Mouse (Mus musculus) cerebellum, adult 9-10 months (tissue): ENCODE measurements at regions not wholly inside any gene's neighbourhood (a gene's known extent, or its start where the extent isn't known, plus 50 kb on each side); places are given as distances from the start of the nearest gene placed in this dataset.
A peak's percentile ranks its signal among the peaks of the same experiment; 100 is the strongest.

Experiments
- DNase-seq: peaks from one replicate; pipeline ENCODE4 v3.0.0; 2022

DNA sequence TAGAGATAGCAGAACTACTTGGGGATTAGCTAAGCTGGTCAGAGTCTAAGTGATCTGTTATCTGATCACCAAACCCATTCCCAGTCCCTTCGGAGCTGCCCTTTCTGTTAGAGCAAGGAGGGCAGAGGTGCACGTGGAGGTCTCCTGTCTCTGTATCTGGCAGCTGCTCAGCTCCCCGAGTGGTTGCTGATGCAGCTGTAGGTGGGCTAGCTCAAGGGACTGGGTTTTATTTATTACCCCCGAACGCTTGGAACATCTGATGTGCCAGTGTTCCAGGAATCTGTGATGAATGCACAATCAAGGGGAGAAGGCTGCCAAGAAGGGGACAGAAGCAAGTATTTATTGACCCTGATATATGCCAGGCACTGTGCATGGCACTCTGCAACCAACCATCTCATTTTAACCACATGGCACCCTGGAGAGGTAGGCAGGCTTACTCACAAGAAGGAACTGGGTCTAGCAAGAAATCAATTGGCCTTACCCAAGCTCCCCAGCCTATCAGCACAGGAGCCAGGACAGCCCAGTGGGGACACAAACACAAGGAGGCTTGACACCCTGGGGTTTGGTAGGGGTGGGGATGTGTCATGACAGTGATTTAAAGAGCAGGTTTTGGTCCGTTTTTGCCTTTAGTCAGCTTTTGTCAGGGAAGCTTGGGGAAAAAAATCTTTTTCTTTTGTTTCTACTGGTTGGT, 154.6 kb upstream of the Bmper start:
- DNase-seq: no peak

- DNase-seq: no peak
Measured at GRCm38 (mm10) chr9:23069161-23069560, 153.7 kb upstream of the Bmper start.

- DNase-seq: no peak
Measured at GRCm38 (mm10) chr9:23071006-23071405, 151.9 kb upstream of the Bmper start.

- no peak for DNase-seq
Measured at GRCm38 (mm10) chr9:23072741-23073140, 150.1 kb upstream of the Bmper start.

DNA sequence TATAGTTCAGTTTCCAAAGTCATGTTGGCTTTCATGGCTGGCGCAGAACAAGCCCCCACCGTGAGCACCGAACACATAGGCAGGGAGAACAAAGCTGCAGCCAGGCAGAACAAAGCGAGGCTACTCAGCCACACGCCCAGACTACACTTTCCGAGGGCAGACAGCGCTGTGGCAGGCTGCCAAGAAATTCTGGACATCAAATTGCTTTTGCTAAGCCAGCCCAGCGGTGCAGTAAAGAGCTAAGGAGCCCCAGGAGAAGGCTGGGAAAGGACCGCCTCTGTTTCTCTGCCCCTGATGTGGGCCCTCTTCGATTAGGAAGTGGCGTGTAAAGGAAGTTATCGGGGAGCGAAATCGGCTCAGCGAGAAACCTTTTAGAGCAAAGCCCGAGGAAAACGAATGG, 139.3 kb upstream of the Bmper start:
- DNase-seq: peak; percentile 7

DNA sequence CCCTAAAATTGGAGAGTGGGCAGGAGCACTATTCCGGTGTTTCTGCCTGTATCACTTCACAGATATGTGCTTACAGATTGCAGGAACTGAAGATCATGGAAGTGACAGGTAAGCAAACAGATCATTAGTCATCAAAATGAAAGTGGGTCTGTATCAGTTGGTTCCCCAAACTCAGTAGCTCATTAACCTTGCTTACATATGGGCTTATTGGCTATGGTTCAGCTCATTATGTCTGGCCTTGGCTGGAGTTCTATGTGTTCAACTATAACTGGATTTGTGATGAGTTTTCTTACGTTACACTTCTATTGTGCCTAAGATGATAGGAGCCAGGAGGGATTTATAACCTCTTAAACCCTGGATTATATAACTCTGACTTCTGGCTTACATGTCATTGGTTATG, 133.5 kb upstream of the Bmper start:
- no peak for DNase-seq

DNA sequence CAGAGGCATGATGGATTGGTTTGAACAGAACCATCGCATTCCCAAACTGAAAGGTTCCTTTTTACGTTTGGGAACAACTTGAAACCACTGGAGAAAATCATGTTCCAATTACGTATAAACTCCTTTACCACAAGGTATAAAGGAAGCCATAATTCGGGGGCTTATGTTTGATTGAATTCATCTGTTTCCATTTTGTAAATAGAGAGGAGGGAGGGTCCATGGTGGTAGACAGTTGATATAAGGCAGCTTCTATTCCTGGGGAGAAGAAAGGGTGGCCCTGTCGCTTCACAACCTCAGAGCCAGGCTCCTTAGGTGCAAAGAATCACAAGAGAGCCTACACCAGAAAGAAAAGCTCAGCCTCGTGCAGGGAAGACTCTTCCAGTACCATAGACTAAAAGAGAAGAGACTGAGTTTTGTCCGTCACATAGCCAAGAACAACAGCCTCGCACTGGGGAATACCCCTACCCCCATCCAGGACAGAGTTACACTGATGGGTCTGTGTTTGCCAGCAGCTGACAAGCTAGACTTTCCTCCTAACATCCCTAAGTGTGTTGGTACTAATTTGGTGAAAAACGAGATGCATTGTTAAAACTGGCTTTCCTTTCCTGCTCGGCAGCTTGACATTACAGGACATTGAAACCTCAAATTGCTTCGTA, 125.6 kb upstream of the Bmper start:
- no peak for DNase-seq

DNA sequence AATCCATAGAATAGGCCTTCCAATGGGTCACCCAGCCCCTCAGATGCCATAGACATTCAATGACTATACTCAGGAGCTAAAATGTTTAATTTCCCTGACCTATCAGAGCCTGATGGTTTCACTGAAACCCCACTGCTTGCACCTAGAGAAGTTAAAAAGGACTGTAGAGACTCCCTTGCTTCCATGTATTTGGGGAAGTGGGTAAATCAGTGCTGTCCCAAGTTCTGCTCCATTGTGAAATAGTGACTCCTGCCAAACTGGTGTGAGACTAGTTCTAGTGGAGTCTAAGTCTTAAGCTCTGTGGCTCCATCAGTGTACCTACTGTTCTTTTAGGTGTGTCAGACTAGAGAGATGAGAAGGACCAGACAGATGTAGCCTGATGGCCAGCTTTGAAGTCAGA, 121.3 kb upstream of the Bmper start:
- DNase-seq: no peak

- DNase-seq: peak; percentile 15
Measured at GRCm38 (mm10) chr9:23101990-23102796, 120.7 kb upstream of the Bmper start.

- no peak for DNase-seq
Measured at GRCm38 (mm10) chr9:23111500-23111899, 111.4 kb upstream of the Bmper start.

- no peak for DNase-seq
Measured at GRCm38 (mm10) chr9:23115026-23115425, 107.8 kb upstream of the Bmper start.

DNA sequence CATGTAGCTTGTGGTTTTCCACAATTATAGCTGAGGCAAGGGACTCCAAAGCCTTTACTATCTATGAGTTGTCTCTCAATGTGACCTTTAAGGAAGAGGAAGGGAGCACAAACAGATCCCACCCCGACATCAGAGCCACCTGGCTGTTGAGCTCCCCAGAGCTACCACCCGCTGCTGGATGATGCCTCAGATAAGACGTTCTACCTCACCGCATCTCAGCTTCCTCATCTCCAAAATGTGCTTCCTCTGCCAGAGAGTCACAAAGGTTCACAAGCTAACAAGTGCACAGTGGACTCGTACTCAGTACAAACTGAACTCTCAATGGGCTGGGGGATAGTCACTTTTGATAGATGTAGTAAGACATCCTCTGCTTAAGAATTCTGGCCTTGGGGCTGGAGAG, 107.3 kb upstream of the Bmper start:
- no peak for DNase-seq

- no peak for DNase-seq
Measured at GRCm38 (mm10) chr9:23116311-23116710, 106.6 kb upstream of the Bmper start.

DNA sequence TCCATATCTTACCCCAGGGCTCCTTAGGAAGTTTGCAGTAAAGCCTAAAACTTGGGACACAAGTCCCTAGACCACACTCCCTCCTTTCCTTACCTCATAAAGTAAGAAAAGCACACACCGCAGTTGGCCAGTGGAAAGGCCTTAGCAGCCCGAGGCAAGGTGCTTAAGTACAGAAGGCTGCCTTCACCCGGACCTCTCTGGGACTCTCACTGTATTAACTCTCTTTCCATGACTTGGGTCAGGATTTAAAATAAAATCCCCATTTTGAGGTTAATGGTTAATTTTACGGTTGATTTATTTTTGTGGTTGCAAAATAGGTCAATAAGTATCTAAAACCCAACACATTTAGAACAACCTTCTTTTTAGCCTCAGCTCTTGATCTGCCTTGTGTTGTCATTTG, 103.1 kb upstream of the Bmper start:
- no peak for DNase-seq

DNA sequence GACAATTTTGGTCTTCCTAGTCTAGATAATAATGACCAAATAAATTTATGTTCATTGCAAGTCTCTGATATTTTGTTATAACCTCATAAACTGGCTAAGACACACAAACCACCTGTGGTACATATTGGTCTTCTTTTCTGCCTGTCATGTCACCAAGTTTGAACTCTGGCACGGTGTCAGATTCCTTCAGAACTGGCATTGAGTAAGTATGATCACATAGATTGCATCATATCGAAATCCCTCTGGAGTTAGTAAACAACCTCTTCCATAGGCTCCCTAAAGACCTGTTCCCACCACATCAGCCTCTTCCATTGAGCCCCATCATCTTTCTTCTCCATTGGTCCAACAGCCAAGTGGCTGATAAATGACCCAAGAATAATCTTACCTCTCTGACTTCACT, 102.1 kb upstream of the Bmper start:
- DNase-seq: no peak

GRCm38 (mm10) chr9:23122524-23122923, 100.4 kb upstream of the Bmper start:
- no peak for DNase-seq

DNA sequence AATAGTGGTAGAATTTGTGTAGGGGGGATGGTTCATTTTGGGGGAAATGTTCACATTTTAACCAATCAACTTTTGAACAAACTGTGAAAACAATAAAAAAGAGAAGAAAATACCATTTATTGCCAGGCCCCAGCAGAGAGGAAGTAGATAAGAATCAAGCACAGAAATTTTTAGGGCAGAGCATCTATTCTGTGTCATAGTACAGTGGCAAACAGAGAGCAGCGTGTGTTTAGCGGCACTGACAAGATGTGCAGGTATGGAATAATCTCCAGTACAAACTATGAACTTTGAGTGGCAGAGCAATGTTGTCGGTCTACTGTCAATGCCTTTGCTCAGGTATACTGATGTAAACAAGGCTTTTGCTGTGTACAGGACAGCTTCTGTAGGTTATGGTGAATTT, 99.4 kb upstream of the Bmper start:
- DNase-seq: no peak

DNA sequence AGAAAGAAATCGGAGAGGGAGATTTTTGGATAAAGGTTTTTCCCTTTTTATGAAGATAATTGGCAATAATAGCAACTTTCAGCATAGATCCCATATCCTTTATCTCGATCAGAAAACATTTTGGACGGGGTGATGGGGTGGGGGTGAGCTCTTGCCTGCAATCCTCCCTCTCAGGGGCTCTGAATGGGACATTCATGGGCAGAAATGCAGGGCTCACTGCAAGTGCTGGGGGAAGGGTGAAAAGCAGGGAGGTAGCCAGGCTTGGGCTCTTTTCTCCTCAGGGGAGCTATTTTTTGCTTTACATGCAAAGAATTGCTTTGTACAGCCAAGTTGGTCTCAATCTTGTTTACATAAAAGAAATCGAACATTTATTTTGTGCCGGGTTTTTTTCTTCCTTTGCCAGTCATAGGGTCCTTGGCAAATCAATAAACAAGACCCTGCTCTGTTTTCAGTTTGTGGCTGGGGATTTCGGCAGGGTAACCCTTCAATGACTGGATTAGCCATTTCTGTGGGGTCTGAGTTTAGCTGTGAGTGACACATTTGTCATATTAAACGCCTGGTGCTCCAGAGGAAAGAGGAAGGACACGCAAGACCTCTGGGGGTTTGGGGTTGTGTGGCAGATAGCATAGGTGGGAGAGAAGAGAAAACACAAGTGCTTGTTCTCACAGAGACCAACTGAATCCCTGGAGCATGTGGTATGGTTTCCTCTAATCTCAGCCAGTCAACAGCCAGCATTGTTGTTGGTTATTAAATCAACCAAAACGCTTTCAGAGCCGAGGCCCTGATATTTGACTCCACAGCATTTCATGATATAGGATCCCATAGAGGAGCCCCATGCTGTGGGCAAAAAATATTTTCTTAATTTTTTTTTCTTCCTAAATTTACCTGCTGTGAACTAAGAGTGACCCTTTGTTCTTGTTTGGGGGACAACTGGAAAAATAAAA, 96.8 kb upstream of the Bmper start:
- DNase-seq: no peak

DNA sequence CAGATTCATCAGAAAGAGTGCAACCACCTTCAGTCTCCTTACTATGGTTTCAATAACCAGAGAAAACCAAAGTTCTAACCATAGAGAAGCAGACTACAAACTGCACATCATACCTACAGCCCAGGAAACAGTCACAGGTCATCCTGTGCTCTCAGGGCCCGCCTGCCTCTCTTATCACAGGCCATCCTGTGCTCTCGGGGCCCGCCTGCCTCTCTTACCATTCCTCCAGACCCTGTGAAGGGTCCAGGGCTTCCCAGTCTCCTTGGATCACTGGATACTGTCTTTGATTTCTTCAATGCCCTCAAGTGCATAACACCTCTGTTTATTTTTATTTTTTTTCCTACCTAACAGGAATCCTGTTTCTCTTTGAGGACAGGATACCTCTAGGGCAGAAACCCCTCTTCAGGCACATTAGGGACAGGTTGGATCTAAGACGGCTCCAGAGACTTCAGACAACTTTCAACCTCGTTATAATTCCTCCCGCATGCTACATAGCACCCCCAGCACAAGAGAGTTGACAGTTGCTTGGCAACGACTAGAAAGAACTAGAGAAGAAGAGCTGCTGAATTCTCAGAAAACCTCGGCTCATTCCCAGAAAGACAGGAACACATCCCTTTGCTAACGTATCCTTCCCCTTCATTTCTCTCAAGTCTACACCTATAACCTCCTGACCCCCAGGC, 95.4 kb upstream of the Bmper start:
- peak; percentile 9 for DNase-seq

DNA sequence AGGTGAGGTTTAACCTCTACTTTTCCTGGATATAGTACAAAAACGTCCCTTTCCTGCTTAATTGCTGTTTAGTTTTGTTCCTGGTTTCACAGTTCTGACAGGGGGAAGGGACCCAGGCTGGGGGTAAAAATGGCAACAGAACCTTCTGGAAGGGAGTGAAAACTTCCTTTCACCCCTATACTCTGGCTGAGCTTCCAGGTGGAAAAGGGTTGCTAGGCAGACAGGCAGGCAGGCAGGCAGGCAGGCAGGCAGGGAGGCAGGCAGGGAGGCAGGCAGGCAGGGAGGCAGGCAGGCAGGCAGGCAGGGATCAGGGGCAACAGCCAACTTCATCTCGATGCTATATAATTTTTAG, 94.9 kb upstream of the Bmper start:
- no peak for DNase-seq

DNA sequence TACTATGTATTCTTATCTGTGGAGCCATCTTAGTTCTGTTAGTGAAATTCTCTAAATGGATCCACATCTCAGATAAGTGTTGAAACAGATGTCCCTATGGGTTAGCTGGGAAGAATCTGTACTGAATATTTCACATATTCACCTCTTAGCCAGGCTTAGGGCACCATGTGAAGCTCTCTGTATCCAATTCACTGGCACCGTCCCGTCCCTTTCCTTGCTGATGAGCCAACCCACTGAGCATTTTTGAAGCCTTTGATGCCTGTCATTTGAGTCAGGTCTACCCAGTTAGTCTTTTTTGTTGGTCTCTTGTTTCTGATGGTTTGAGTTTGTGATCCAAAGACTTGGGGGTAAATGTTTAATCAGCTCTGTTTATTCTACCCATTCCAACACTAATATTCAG, 88.9 kb upstream of the Bmper start:
- DNase-seq: no peak

DNA sequence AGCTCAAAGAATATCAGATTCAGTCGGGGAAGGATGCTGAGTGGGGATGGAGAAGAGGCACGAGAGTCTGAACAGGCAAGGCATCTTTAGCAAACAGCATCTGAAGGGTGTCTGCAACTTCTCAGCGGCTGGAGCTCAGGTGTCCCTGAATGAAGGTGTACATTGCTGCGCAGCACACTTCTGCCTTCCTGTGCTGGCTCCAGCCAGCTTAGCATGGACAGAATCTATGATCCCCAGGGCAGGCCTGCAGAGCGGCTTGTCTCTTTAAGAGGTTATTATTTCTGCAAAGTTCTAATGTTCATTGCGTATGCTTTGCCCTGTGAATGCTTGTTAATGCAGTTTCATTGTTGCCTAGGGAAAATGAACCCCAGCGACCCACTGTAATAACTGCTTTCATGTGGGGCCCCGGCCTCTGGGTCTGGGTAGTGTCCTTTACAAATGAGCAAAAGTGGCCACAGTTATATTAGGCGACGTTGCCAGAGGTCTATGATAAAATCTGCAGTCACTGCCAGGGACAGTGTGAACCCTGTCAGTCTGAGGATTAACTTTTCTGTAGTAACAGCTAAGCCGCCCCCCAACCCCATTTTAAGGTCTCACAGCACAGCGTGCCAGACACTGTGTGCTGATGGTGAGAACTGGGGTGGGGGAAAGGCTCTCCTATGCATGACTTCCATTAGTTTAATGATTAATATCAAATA, 88.3 kb upstream of the Bmper start:
- DNase-seq: no peak
